18 mouse cellular contexts compared by ENCODE assay signal in the genomic region with DNA sequence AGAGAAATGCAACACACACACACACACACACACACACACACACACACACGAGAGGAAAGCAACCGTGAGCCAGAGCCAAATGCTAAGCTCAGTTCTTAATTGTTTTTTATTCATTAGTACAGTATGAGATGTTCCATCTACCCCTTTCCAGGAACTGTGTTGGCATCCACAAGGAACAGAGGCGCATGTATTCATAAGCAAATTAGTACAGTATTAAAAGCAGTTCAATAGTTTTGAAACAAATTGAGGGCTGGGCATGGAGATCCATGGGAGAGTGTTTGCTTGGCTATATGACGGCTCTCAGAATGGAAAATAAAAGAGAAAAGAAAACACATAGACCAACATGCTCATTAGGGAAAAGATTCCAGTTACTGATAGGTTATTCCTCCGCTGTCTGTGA. TPM values are rescaled to one million over a fixed set of nuclear protein-coding genes. Genes with fewer than 3 reads are reported as not detected.
"Had no signal": no experiment of that assay in that cellular context is flagged by ENCODE, and none has a peak within 500 bp of the region (broad histone marks: within the 10 kb centered on the region; RNA-seq: fewer than 3 reads in every experiment).

No protein-coding gene starts in this region.

- H3K4me1 ChIP-seq: midbrain, embryonic 10.5 days; midbrain, embryonic 12.5 days; neural tube, embryonic 13.5 days; neural tube, embryonic 15.5 days had no signal

- H3K9me3 ChIP-seq: midbrain, embryonic 10.5 days; midbrain, embryonic 12.5 days; neural tube, embryonic 13.5 days; neural tube, embryonic 15.5 days had no signal

- H3K36me3 ChIP-seq: midbrain, embryonic 10.5 days; midbrain, embryonic 12.5 days; neural tube, embryonic 13.5 days; neural tube, embryonic 15.5 days had no signal

- H3K9ac ChIP-seq: lung, embryonic 14.5 days; midbrain, embryonic 12.5 days; neural tube, embryonic 13.5 days; neural tube, embryonic 15.5 days had no signal

- DNase-seq: lung, embryonic 14.5 days; lung, postnatal 10 days; lung, postnatal 4 days; midbrain, embryonic 14.5 days; retina, postnatal 1 day; right cerebral cortex, adult 18-20 months; right cerebral cortex, postnatal 25 days; right cerebral cortex, postnatal 4 days; spleen, adult 18-20 months; thymus, adult 18-20 months; thymus, postnatal 14 days; thymus, postnatal 36 days had no signal

- ATAC-seq: midbrain, embryonic 16.5 days had no signal

- H3K4me3 ChIP-seq: midbrain, embryonic 10.5 days; midbrain, embryonic 12.5 days; myocyte; neural tube, embryonic 13.5 days; neural tube, embryonic 15.5 days had no signal

- H3K4me2 ChIP-seq: lung, embryonic 14.5 days; midbrain, embryonic 12.5 days; neural tube, embryonic 13.5 days; neural tube, embryonic 15.5 days had no signal

- H3K27ac ChIP-seq: midbrain, embryonic 10.5 days; midbrain, embryonic 12.5 days; neural tube, embryonic 13.5 days; neural tube, embryonic 15.5 days had no signal

- H3K27me3 ChIP-seq: midbrain, embryonic 12.5 days; neural tube, embryonic 15.5 days had no signal

RNA-seq across cellular contexts. Expression of a gene that starts 55.9 kb away (rescaled TPM):
- polyA plus RNA-seq: midbrain, embryonic 10.5 days; midbrain, embryonic 14.5 days; midbrain, embryonic 16.5 days had no signal
